Mouse (Mus musculus) adrenal gland, postnatal 25 days (tissue): ENCODE results near the gene Snrpd2. TPM values are rescaled to one million over a fixed set of nuclear protein-coding genes. Genes with fewer than 3 reads are reported as not detected.
A peak's percentile ranks its signal among the peaks of the same experiment; 100 is the strongest.

ENCODE experiments used
- DNase-seq: peaks from one replicate; pipeline ENCODE4 v3.0.0; 2021; ENCODE audit warnings: mixed read lengths
- microRNA-seq, 2 experiments: library from miRNA; unstranded; fragments of <30 nt; microRNA quantifications; one replicate each; pipeline ENCODE4 v1.2.0; 2021
- total RNA-seq: library from RNA; stranded (reverse); gene quantifications from 2 replicates; pipeline ENCODE4 v1.2.3, GENCODE M21; 2021

Snrpd2 gene
- total RNA-seq, 1 experiment from 2014 or later = 99.0 TPM

GRCm38 (mm10) chr7:19178443-19179092 lies 29.0 kb downstream of the Snrpd2 start:
- peak; percentile 80 for DNase-seq

GRCm38 (mm10) chr7:19179173-19179572 lies 29.7 kb downstream of the Snrpd2 start:
- DNase-seq = peak; percentile 76

- DNase-seq = no peak
These were observed 30.4 kb downstream of the Snrpd2 start for GRCm38 (mm10) chr7:19179936-19180335.

- peak; percentile 73 for DNase-seq
These were observed 31.4 kb downstream of the Snrpd2 start for GRCm38 (mm10) chr7:19180862-19181429.

GRCm38 (mm10) chr7:19184250-19184649 lies 34.7 kb downstream of the Snrpd2 start:
- no peak for DNase-seq

- DNase-seq = no peak
These were observed 35.2 kb downstream of the Snrpd2 start for GRCm38 (mm10) chr7:19184758-19185157.

GRCm38 (mm10) chr7:19194676-19195075 lies 45.2 kb downstream of the Snrpd2 start:
- no peak for DNase-seq

- DNase-seq = no peak
These were observed 47.2 kb downstream of the Snrpd2 start for GRCm38 (mm10) chr7:19196676-19197075.

- DNase-seq = peak; percentile 34
These were observed 48.5 kb downstream of the Snrpd2 start for GRCm38 (mm10) chr7:19197985-19198384.

GRCm38 (mm10) chr7:19201660-19202059 lies 52.1 kb downstream of the Snrpd2 start:
- DNase-seq = no peak

- no peak for DNase-seq
These were observed 52.7 kb downstream of the Snrpd2 start for GRCm38 (mm10) chr7:19202065-19202850.

Small RNA genes lying within 50 kb of the gene (microRNA-seq; reads per million reads assigned to microRNA genes)
- 526 to 671 reads per million in 2 experiments for gene Mir330

Other genes with a start within 250 kb of the Snrpd2 start
- 16.5 and 20.8 TPM in 2 replicates for gene Ccdc61, start 239.3 kb upstream of the Snrpd2 start, total RNA-seq
- gene Nova2, start 223.8 kb upstream of the Snrpd2 start, total RNA-seq = 4.9 and 6.2 TPM in 2 replicates
- gene Nanos2, start 162.3 kb upstream of the Snrpd2 start, total RNA-seq = not detected in 2 replicates
- gene Mypop, start 158.5 kb upstream of the Snrpd2 start, total RNA-seq = 10.9 and 13.0 TPM in 2 replicates
- 45.8 and 48.3 TPM in 2 replicates for gene Irf2bp1, start 145.7 kb upstream of the Snrpd2 start, total RNA-seq
- 0.76 TPM in 1 of 2 replicates, not detected in the other for gene Foxa3, start 126.2 kb upstream of the Snrpd2 start, total RNA-seq
- gene Sympk, start 125.3 kb upstream of the Snrpd2 start, total RNA-seq = 120 and 126 TPM in 2 replicates
- not detected in 2 replicates for gene Rsph6a, start 95.0 kb upstream of the Snrpd2 start, total RNA-seq
- 53.1 and 64.1 TPM in 2 replicates for gene Dmwd, start 73.5 kb upstream of the Snrpd2 start, total RNA-seq
- 106 and 114 TPM in 2 replicates for gene Dmpk, start 65.9 kb upstream of the Snrpd2 start, total RNA-seq
- 21.8 and 26.1 TPM in 2 replicates for gene Six5, start 55.1 kb upstream of the Snrpd2 start, total RNA-seq
- 0.09 TPM in 1 of 2 replicates, not detected in the other for gene Gm4969, start 31.4 kb upstream of the Snrpd2 start, total RNA-seq
- gene Fbxo46, start 29.9 kb upstream of the Snrpd2 start, total RNA-seq = 11.7 and 15.1 TPM in 2 replicates
- gene Qpctl, start 431 bp upstream of the Snrpd2 start, total RNA-seq = 15.4 and 20.3 TPM in 2 replicates
- gene Gipr, start 16.4 kb downstream of the Snrpd2 start, total RNA-seq = 0.27 and 0.43 TPM in 2 replicates
- 36.3 and 66.2 TPM in 2 replicates for gene Eml2, start 26.7 kb downstream of the Snrpd2 start, total RNA-seq
- gene Gpr4, start 62.8 kb downstream of the Snrpd2 start, total RNA-seq = 6.2 and 7.5 TPM in 2 replicates
- gene Opa3, start 78.6 kb downstream of the Snrpd2 start, total RNA-seq = 26.9 and 30.6 TPM in 2 replicates
- gene Vasp, start 122.1 kb downstream of the Snrpd2 start, total RNA-seq = 47.4 and 61.4 TPM in 2 replicates
- gene Ppm1n, start 130.3 kb downstream of the Snrpd2 start, total RNA-seq = not detected in 2 replicates
- 2.5 and 5.3 TPM in 2 replicates for gene Rtn2, start 132.9 kb downstream of the Snrpd2 start, total RNA-seq
- gene Fosb, start 160.3 kb downstream of the Snrpd2 start, total RNA-seq = 1.0 and 1.3 TPM in 2 replicates
- gene Ercc1, start 195.1 kb downstream of the Snrpd2 start, total RNA-seq = 44.5 and 45.8 TPM in 2 replicates
- gene Cd3eap, start 209.8 kb downstream of the Snrpd2 start, total RNA-seq = 13.4 and 13.5 TPM in 2 replicates
- 6.7 and 9.3 TPM in 2 replicates for gene Ppp1r13l, start 210.0 kb downstream of the Snrpd2 start, total RNA-seq
- gene Ercc2, start 232.3 kb downstream of the Snrpd2 start, total RNA-seq = 34.8 and 42.9 TPM in 2 replicates